23 mouse cellular contexts compared by ENCODE assay signal in genomic region chr15:7070199-7070794, GRCm38 (mm10). TPM values are rescaled to one million over a fixed set of nuclear protein-coding genes. Genes with fewer than 3 reads are reported as not detected.
DNase-seq lines count a peak whose midpoint lies in the region; ATAC-seq and TF ChIP-seq lines count a peak whose summit lies in the region.
"Had no signal": no experiment of that assay in that cellular context is flagged by ENCODE, and none has a peak within 500 bp of the region (broad histone marks: within the 10 kb centered on the region; RNA-seq: fewer than 3 reads in every experiment).

No protein-coding gene starts in this region.

- peak; percentile 30; the same call in 1 of the 2 replicates for ATAC-seq in liver, embryonic 16.5 days (ENCODE audit: low read depth)
- no peak for ATAC-seq in liver, embryonic 12.5 days
- ATAC-seq in granulocyte monocyte progenitor cell, adult 5-6 weeks (replicated peaks; ENCODE audit: poor library complexity, severe bottlenecking): peak; percentile 61; the same call in 1 of the 2 replicates
- ATAC-seq: activated CD4-positive, CD25-positive, alpha-beta regulatory T cell, adult 4 months; hindbrain, embryonic 16.5 days; Patski had no signal

- WGBS in kidney, adult 2 months: 62% methylated on average over 6 of the region's 6 CpGs
- WGBS in liver, embryonic 16.5 days (ENCODE audit: insufficient replicate concordance): 37% methylated on average over 6 of the region's 6 CpGs
- 46% methylated on average over 6 of the region's 6 CpGs for WGBS in liver, embryonic 12.5 days (ENCODE audit: insufficient replicate concordance)

- no peak overlapping the region for H3K27ac ChIP-seq in kidney, adult 2 months (ENCODE audit: insufficient read depth, low read depth, low read length)
- no peak overlapping the region for H3K27ac ChIP-seq in liver, embryonic 16.5 days (ENCODE audit: low read length)
- H3K27ac ChIP-seq in liver, embryonic 12.5 days: no peak overlapping the region
- H3K27ac ChIP-seq: embryonic facial prominence, embryonic 15.5 days; forebrain, embryonic 10.5 days; heart, adult 2 months; hindbrain, embryonic 12.5 days had no signal

- no peaks in the 10 kb centered on the region for H3K27me3 ChIP-seq in kidney, adult 2 months (replicated peaks; ENCODE audit: control insufficient read depth, insufficient read depth, low read length)
- H3K27me3 ChIP-seq in liver, embryonic 16.5 days (ENCODE audit: control insufficient read depth, insufficient read depth, low read depth, low read length): no peaks in the 10 kb centered on the region
- 0 out of 2 replicates have a peak, but pooled peaks cover 4% of the 10 kb centered on the region for H3K27me3 ChIP-seq in liver, embryonic 12.5 days (replicated peaks)
- no peaks in the 10 kb centered on the region for H3K27me3 ChIP-seq in megakaryocyte, embryonic 14.5 days (replicated peaks)
- H3K27me3 ChIP-seq: CH12.LX; embryonic facial prominence, embryonic 15.5 days; hindbrain, embryonic 12.5 days; Patski had no signal

- peaks cover 12% of the 10 kb centered on the region; the same call in 1 of the 2 replicates for H3K4me1 ChIP-seq in kidney, adult 2 months (ENCODE audit: control insufficient read depth, insufficient read depth, low read length)
- no peaks in the 10 kb centered on the region for H3K4me1 ChIP-seq in liver, embryonic 16.5 days (ENCODE audit: control insufficient read depth, low read depth, low read length)
- H3K4me1 ChIP-seq in liver, embryonic 12.5 days: peaks cover 4% of the 10 kb centered on the region; the same call in 1 of the 2 replicates
- H3K4me1 ChIP-seq in megakaryocyte, embryonic 14.5 days: peaks cover 79% of the 10 kb centered on the region

- H3K9me3 ChIP-seq in liver, embryonic 16.5 days (replicated peaks; ENCODE audit: control insufficient read depth, low read length): no peaks in the 10 kb centered on the region
- H3K9me3 ChIP-seq in liver, embryonic 12.5 days (replicated peaks): no peaks in the 10 kb centered on the region
- H3K9me3 ChIP-seq in megakaryocyte, embryonic 14.5 days: no peaks in the 10 kb centered on the region
- H3K9me3 ChIP-seq: embryonic facial prominence, embryonic 15.5 days; forebrain, embryonic 10.5 days; hindbrain, embryonic 12.5 days had no signal

- no peak overlapping the region for H3K9ac ChIP-seq in liver, embryonic 16.5 days (ENCODE audit: low read depth, low read length)
- H3K9ac ChIP-seq in liver, embryonic 12.5 days: no peak overlapping the region
- H3K9ac ChIP-seq: embryonic facial prominence, embryonic 15.5 days; hindbrain, embryonic 12.5 days had no signal

- DNase-seq in kidney, adult 2 months: peak; percentile 42
- DNase-seq in kidney, postnatal 36 days: no peak
- no peak for DNase-seq in cerebellum, adult 9-11 months
- DNase-seq: adrenal gland, adult 2 months; adrenal gland, postnatal 25 days; cerebellum, adult 18-20 months; cerebellum, postnatal 10 days; gastrocnemius, postnatal 36 days; heart, adult 2 months; heart, postnatal 10 days; heart, postnatal 4 days had no signal

- H3K4me2 ChIP-seq in liver, embryonic 16.5 days (ENCODE audit: low read depth, low read length): no peak overlapping the region
- H3K4me2 ChIP-seq in liver, embryonic 12.5 days: no peak overlapping the region
- H3K4me2 ChIP-seq: embryonic facial prominence, embryonic 15.5 days; hindbrain, embryonic 12.5 days had no signal

- TF ChIP-seq POLR2A in kidney, adult 2 months (IDR thresholded peaks at IDR 0.05; ENCODE audit: low read depth, low read length): no peak

- H3K36me3 ChIP-seq in kidney, adult 2 months (ENCODE audit: control insufficient read depth, insufficient read depth, low read length): no peaks in the 10 kb centered on the region
- H3K36me3 ChIP-seq in liver, embryonic 16.5 days (ENCODE audit: control insufficient read depth, insufficient read depth): no peaks in the 10 kb centered on the region
- H3K36me3 ChIP-seq in liver, embryonic 12.5 days: no peaks in the 10 kb centered on the region
- H3K36me3 ChIP-seq in megakaryocyte, embryonic 14.5 days (replicated peaks; ENCODE audit: low read length): no peaks in the 10 kb centered on the region
- H3K36me3 ChIP-seq: embryonic facial prominence, embryonic 15.5 days; forebrain, embryonic 10.5 days; hindbrain, embryonic 12.5 days had no signal

- no peak for TF ChIP-seq CTCF in kidney, adult 2 months (conservative IDR thresholded peaks at IDR 0.05; ENCODE audit: insufficient read depth, insufficient read length, low read depth, low read length)

- H3K4me3 ChIP-seq in kidney, adult 2 months (ENCODE audit: insufficient read depth, low read depth, low read length): no peak overlapping the region
- H3K4me3 ChIP-seq in liver, embryonic 16.5 days (ENCODE audit: low read depth, low read length): no peak overlapping the region
- no peak overlapping the region for H3K4me3 ChIP-seq in liver, embryonic 12.5 days
- H3K4me3 ChIP-seq in megakaryocyte, embryonic 14.5 days (replicated peaks): peak overlapping the region; percentile 28
- H3K4me3 ChIP-seq: embryonic facial prominence, embryonic 15.5 days; erythroblast, embryonic 14.5 days; forebrain, embryonic 10.5 days; heart, adult 2 months; hindbrain, embryonic 12.5 days had no signal

RNA-seq across cellular contexts. Expression of gene Lifr, which starts 20.1 kb away (rescaled TPM):
- 26.2 and 64.8 TPM in 2 replicates for polyA plus RNA-seq in kidney, adult 2 months (2012; rRNA removed)
- polyA plus RNA-seq in liver, embryonic 16.5 days (2015; fragmentation: Nextera tagmentation; extraction: Ambion mirVana): 29.1 and 33.6 TPM in 2 replicates
- 19.8 and 24.9 TPM in 2 replicates for polyA plus RNA-seq in liver, embryonic 12.5 days (2016; fragmentation: Nextera tagmentation; extraction: Ambion mirVana)
- total RNA-seq in granulocyte monocyte progenitor cell, adult 5-6 weeks (2014; fragmentation: Nextera tagmentation): not detected in 2 replicates
- total RNA-seq in granulocyte monocyte progenitor cell, adult 5-6 weeks (2017): 0.15 and 1.3 TPM in 2 replicates
- 18.9 TPM in 1 of 2 replicates, not detected in the other for polyA plus RNA-seq in megakaryocyte, embryonic 14.5 days (2012; ENCODE audit: insufficient read depth, low replicate concordance)
- polyA plus RNA-seq: erythroblast, embryonic 14.5 days had no signal
